Mouse (Mus musculus): ENCODE results near the gene B830017H08Rik. TPM values are rescaled to one million over a fixed set of nuclear protein-coding genes. Genes with fewer than 3 reads are reported as not detected.

Gene B830017H08Rik
- total and polyA plus RNA-seq, 3 experiments, result 0.08 TPM; not detected in 2

DNA sequence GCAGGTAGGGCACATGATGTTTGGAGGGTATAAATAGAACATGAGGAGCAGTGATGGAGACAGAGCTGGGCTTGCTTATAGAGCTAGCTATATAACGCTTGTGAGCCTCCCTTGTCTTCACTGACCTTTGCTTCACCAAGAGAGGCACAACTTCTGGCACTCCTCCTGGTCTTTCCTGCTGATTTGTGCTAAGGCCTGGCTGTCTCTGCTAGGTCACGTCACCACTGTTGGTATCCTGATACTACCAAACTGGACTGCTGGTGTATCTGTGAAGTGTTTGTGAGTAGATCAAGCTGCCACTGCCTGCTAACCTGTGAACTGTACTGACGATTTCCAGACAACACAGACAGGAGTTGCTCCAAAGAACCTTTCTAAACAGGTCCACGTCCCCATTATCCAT, 42.3 kb downstream of the B830017H08Rik start:
- dilution Hi-C loops (cut with MboI; ENCODE audit: extremely low pct_ligation_motif_present, extremely low pct_unique_long_range_greater_than_20kb, low sequenced_read_pairs), result no loop called here
- no peak overlapping the region for H3K27ac ChIP-seq (ENCODE audit: insufficient read depth, low read depth)
- no peak for DNase-seq (ENCODE audit: extremely low read depth)
- H3K79me2 ChIP-seq (replicated peaks; ENCODE audit: control insufficient read depth, extremely low read depth, insufficient read depth, poor library complexity, severe bottlenecking), result peaks cover 32% of the 10 kb centered on the region
- H3K36me3 ChIP-seq (replicated peaks in 1 of 2; ENCODE audit: control insufficient read depth in 1 of 2, insufficient read depth in 1 of 2, low read length in 1 of 2), result peaks cover 25 to 81% of the 10 kb centered on the region in 2 experiments
- no peak overlapping the region for H3K4me2 ChIP-seq (ENCODE audit: insufficient read depth, low read depth, poor library complexity, severe bottlenecking)
- no peak overlapping the region for H3K4me3 ChIP-seq (replicated peaks in 1 of 3; ENCODE audit: low read depth in 2 of 3, low read length in 2 of 3, poor library complexity in 1 of 3)
- no peaks in the 10 kb centered on the region for H3K27me3 ChIP-seq (replicated peaks)
- TF ChIP-seq USF1 (IDR thresholded peaks at IDR 0.05; ENCODE audit: low read depth, low read length), result no peak
- TF ChIP-seq USF2 (conservative IDR thresholded peaks at IDR 0.05; ENCODE audit: low read depth, low read length), result no peak
- TF ChIP-seq NELFE (IDR thresholded peaks at IDR 0.05; ENCODE audit: low read depth, low read length), result no peak
- no peak for TF ChIP-seq PAX5 (IDR thresholded peaks at IDR 0.05; ENCODE audit: low read length)
- no peak for TF ChIP-seq NRF1 (IDR thresholded peaks at IDR 0.05; ENCODE audit: low read depth, low read length)
- no peak for TF ChIP-seq BHLHE40 (IDR thresholded peaks at IDR 0.05; ENCODE audit: low read depth, low read length)
- TF ChIP-seq ZC3H11A (IDR thresholded peaks at IDR 0.05; ENCODE audit: low read depth, low read length), result no peak
- no peak for TF ChIP-seq HCFC1 (IDR thresholded peaks at IDR 0.05; ENCODE audit: low read depth, low read length)
- no peak for TF ChIP-seq ZMIZ1 (IDR thresholded peaks at IDR 0.05; ENCODE audit: low read depth, low read length)
- TF ChIP-seq MAFK (IDR thresholded peaks at IDR 0.05; ENCODE audit: insufficient replicate concordance, low read length), result no peak
- TF ChIP-seq IRF4 (IDR thresholded peaks at IDR 0.05; ENCODE audit: low read depth, low read length), result no peak
- TF ChIP-seq ETS1 (conservative IDR thresholded peaks at IDR 0.05; ENCODE audit: low read depth, low read length), result no peak
- no peak overlapping the region for H3K9ac ChIP-seq (ENCODE audit: insufficient read depth, low read depth)
- H3K9me3 ChIP-seq (replicated peaks; ENCODE audit: low read length), result peaks cover 11% of the 10 kb centered on the region
- H3K4me1 ChIP-seq (ENCODE audit: control insufficient read depth in 1 of 2, insufficient read depth in 2 of 2), result peaks cover 0 to 9% of the 10 kb centered on the region in 2 experiments; a peak in 2 of 4 replicates
- in situ Hi-C loops (cut with MboI; ENCODE audit: low pct_ligation_motif_present, low pct_unique_long_range_greater_than_20kb, low sequenced_read_pairs), result no loop called here

DNA sequence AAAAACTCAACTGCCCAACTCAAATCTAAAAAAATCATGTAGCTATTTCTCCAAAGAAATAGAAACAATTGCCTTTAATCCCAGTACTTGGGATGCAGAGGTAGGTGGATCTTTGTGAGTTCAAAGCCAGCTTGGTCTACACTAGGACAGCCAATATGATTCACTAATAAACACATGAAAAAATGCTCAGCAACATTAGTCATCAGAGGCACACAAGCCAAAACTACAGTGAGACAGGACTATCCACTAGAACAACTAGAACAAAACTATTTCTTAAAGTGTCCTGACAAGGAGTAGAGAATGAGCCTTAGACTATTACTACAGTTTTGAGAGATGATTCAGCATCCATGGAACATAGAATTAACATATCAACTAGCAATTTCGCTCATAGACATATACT, 43.2 kb downstream of the B830017H08Rik start:
- Histone ChIP-seq H3K4me1 (ENCODE audit: control insufficient read depth in 1 of 2, insufficient read depth in 2 of 2) (peaks cover 0 to 3% of the 10 kb centered on the region in 2 experiments; a peak in 1 of 4 replicates), H3K4me3 (replicated peaks in 1 of 3; ENCODE audit: low read depth in 2 of 3, low read length in 2 of 3, poor library complexity in 1 of 3) (no peak overlapping the region), H3K9ac (ENCODE audit: insufficient read depth, low read depth) (no peak overlapping the region), H3K79me2 (replicated peaks; ENCODE audit: control insufficient read depth, extremely low read depth, insufficient read depth, poor library complexity, severe bottlenecking) (peaks cover 32% of the 10 kb centered on the region), H3K36me3 (replicated peaks in 1 of 2; ENCODE audit: control insufficient read depth in 1 of 2, insufficient read depth in 1 of 2, low read length in 1 of 2) (peaks cover 22 to 80% of the 10 kb centered on the region in 2 experiments), H3K27me3 (replicated peaks) (no peaks in the 10 kb centered on the region), H3K9me3 (replicated peaks; ENCODE audit: low read length) (peaks cover 11% of the 10 kb centered on the region), H3K4me2 (ENCODE audit: insufficient read depth, low read depth, poor library complexity, severe bottlenecking) (no peak overlapping the region), H3K27ac (ENCODE audit: insufficient read depth, low read depth) (no peak overlapping the region)
- TF ChIP-seq MYC (IDR thresholded peaks at IDR 0.05; ENCODE audit: low read depth, low read length), result no peak
- TF ChIP-seq MAFK (IDR thresholded peaks at IDR 0.05; ENCODE audit: insufficient replicate concordance, low read length), result no peak
- no peak for TF ChIP-seq ETS1 (conservative IDR thresholded peaks at IDR 0.05; ENCODE audit: low read depth, low read length)
- no peak for TF ChIP-seq KAT2A (IDR thresholded peaks at IDR 0.05; ENCODE audit: insufficient replicate concordance, low read length)
- no peak for TF ChIP-seq TCF12 (IDR thresholded peaks at IDR 0.05; ENCODE audit: low read depth, low read length)
- no peak for TF ChIP-seq MEF2A (IDR thresholded peaks at IDR 0.05; ENCODE audit: borderline replicate concordance, low read depth, low read length)
- TF ChIP-seq CHD2 (IDR thresholded peaks at IDR 0.05; ENCODE audit: low read length), result no peak
- TF ChIP-seq HCFC1 (IDR thresholded peaks at IDR 0.05; ENCODE audit: low read depth, low read length), result no peak
- no peak for TF ChIP-seq IRF4 (IDR thresholded peaks at IDR 0.05; ENCODE audit: low read depth, low read length)
- TF ChIP-seq NELFE (IDR thresholded peaks at IDR 0.05; ENCODE audit: low read depth, low read length), result no peak
- TF ChIP-seq CHD1 (IDR thresholded peaks at IDR 0.05; ENCODE audit: low read depth, low read length), result no peak
- no peak for TF ChIP-seq UBTF (IDR thresholded peaks at IDR 0.05; ENCODE audit: low read depth, low read length)
- TF ChIP-seq ZMIZ1 (IDR thresholded peaks at IDR 0.05; ENCODE audit: low read depth, low read length), result no peak
- no peak for TF ChIP-seq EP300 (IDR thresholded peaks at IDR 0.05; ENCODE audit: low read length)
- TF ChIP-seq RAD21 (IDR thresholded peaks at IDR 0.05; ENCODE audit: low read depth, low read length), result no peak
- DNase-seq (ENCODE audit: extremely low read depth), result no peak
- in situ Hi-C loops (cut with MboI; ENCODE audit: low pct_ligation_motif_present, low pct_unique_long_range_greater_than_20kb, low sequenced_read_pairs) (no loop called here), dilution Hi-C loops (cut with MboI; ENCODE audit: extremely low pct_ligation_motif_present, extremely low pct_unique_long_range_greater_than_20kb, low sequenced_read_pairs) (no loop called here)
